Mouse (Mus musculus) kidney, embryonic 15.5 days (tissue): Measurements from ENCODE around the gene Rnf111. TPM values are rescaled to one million over a fixed set of nuclear protein-coding genes. Genes with fewer than 3 reads are reported as not detected.
"Not testable (repeated sequence)": the region's sequence is repeated elsewhere in the genome, so short reads cannot be mapped to it uniquely, and the experiment has no call there.

ENCODE experiments used
- ATAC-seq: fragments of 200-750 bp; cut with Nextera tagmentation; replicated peaks from 2 replicates; pipeline ENCODE4 v1.8.0; 2017; ENCODE audit warnings: moderate TSS enrichment; ENCODE audit not compliant: low FRiP score
- H3K27ac ChIP-seq: fragments of 300-500 bp; sonication (generic); 2 replicates; pipeline ENCODE4 v1.5.1; 2015; ENCODE audit warnings: mild to moderate bottlenecking, inconsistent platforms
- H3K27me3 ChIP-seq: fragments of 300-500 bp; sonication (generic); 2 replicates; pipeline ENCODE4 v1.6.1; 2015; ENCODE audit warnings: inconsistent platforms
- H3K36me3 ChIP-seq: fragments of 300-500 bp; sonication (generic); 2 replicates; pipeline ENCODE4 v1.6.1; 2015; ENCODE audit warnings: inconsistent platforms
- H3K4me1 ChIP-seq: fragments of 300-500 bp; sonication (generic); 2 replicates; pipeline ENCODE4 v1.6.1; 2015; ENCODE audit warnings: inconsistent platforms
- H3K4me2 ChIP-seq: fragments of 300-500 bp; sonication (generic); 2 replicates; pipeline ENCODE4 v1.6.1; 2015; ENCODE audit warnings: moderate library complexity, mild to moderate bottlenecking, inconsistent platforms
- H3K4me3 ChIP-seq: fragments of 300-500 bp; sonication (generic); replicated peaks from 2 replicates; pipeline ENCODE4 v1.5.1; 2015; ENCODE audit warnings: mild to moderate bottlenecking, inconsistent platforms
- H3K9ac ChIP-seq: fragments of 300-500 bp; sonication (generic); 2 replicates; pipeline ENCODE4 v1.6.1; 2015; ENCODE audit warnings: mild to moderate bottlenecking, inconsistent platforms
- H3K9me3 ChIP-seq: fragments of 300-500 bp; sonication (generic); replicated peaks from 2 replicates; pipeline ENCODE4 v1.6.1; 2016; ENCODE audit warnings: inconsistent platforms
- WGBS: fragments of 180-500 bp; shearing (Covaris S2); methylation state at CpG from one replicate; pipeline ENCODE4 v1.1.7; 2015; ENCODE audit warnings: mixed read lengths; 5-methylcytosine and 5-hydroxymethylcytosine counted together
- polyA plus RNA-seq: library from polyadenylated mRNA; unstranded; fragments of >200 nt; fragmentation: Nextera tagmentation; extraction: Ambion mirVana; gene quantifications from 2 replicates; pipeline ENCODE4 v1.2.1, GENCODE M21; 2015

Gene Rnf111
- polyA plus RNA-seq, 1 experiment from 2014 or later: 31.7 TPM

- Histone ChIP-seq H3K27ac (no peak overlapping the region), H3K27me3 (no peaks in the 10 kb centered on the region), H3K36me3 (peaks cover 41% of the 10 kb centered on the region), H3K4me1 (no peaks in the 10 kb centered on the region), H3K9me3 (no peaks in the 10 kb centered on the region), H3K4me3 (no peak overlapping the region), H3K4me2 (no peak overlapping the region), H3K9ac (no peak overlapping the region)
- ATAC-seq: no peak
- 76% methylated on average over 2 of the region's 2 CpGs for WGBS
Measured at GRCm38 (mm10) chr9:70487401-70487800, 16.1 kb downstream of the Rnf111 start.

GRCm38 (mm10) chr9:70485840-70486239 lies 17.7 kb downstream of the Rnf111 start:
- H3K36me3 ChIP-seq: peaks cover 30% of the 10 kb centered on the region
- no peaks in the 10 kb centered on the region for H3K9me3 ChIP-seq
- no peak overlapping the region for H3K4me2 ChIP-seq
- 84% methylated on average over 1 of the region's 1 CpGs for WGBS
- H3K9ac ChIP-seq: no peak overlapping the region
- no peaks in the 10 kb centered on the region for H3K27me3 ChIP-seq
- H3K4me1 ChIP-seq: no peaks in the 10 kb centered on the region
- H3K27ac ChIP-seq: no peak overlapping the region
- ATAC-seq: no peak
- H3K4me3 ChIP-seq: no peak overlapping the region

GRCm38 (mm10) chr9:70483495-70483894 lies 20.0 kb downstream of the Rnf111 start:
- Histone ChIP-seq H3K27ac (no peak overlapping the region), H3K36me3 (peaks cover 24% of the 10 kb centered on the region), H3K9ac (no peak overlapping the region), H3K9me3 (no peaks in the 10 kb centered on the region), H3K4me2 (no peak overlapping the region), H3K4me1 (no peaks in the 10 kb centered on the region), H3K4me3 (no peak overlapping the region), H3K27me3 (no peaks in the 10 kb centered on the region)
- ATAC-seq: no peak
- 91% methylated on average over 5 of the region's 5 CpGs for WGBS

- Histone ChIP-seq H3K4me3 (no peak overlapping the region), H3K4me1 (no peaks in the 10 kb centered on the region), H3K27me3 (no peaks in the 10 kb centered on the region), H3K36me3 (peaks cover 20% of the 10 kb centered on the region), H3K9ac (no peak overlapping the region), H3K9me3 (no peaks in the 10 kb centered on the region), H3K4me2 (no peak overlapping the region), H3K27ac (no peak overlapping the region)
- no peak for ATAC-seq
Measured at GRCm38 (mm10) chr9:70481872-70482271, 21.7 kb downstream of the Rnf111 start.

- Histone ChIP-seq H3K4me3 (no peak overlapping the region), H3K9ac (no peak overlapping the region), H3K4me2 (no peak overlapping the region), H3K4me1 (no peaks in the 10 kb centered on the region), H3K27ac (no peak overlapping the region), H3K36me3 (peaks cover 51% of the 10 kb centered on the region), H3K27me3 (no peaks in the 10 kb centered on the region), H3K9me3 (no peaks in the 10 kb centered on the region)
- 95% methylated on average over 3 of the region's 3 CpGs for WGBS
- no peak for ATAC-seq
Measured at GRCm38 (mm10) chr9:70477229-70477628, 26.3 kb downstream of the Rnf111 start.

GRCm38 (mm10) chr9:70475777-70476270 lies 27.7 kb downstream of the Rnf111 start:
- H3K36me3 ChIP-seq: peaks cover 54% of the 10 kb centered on the region
- H3K4me2 ChIP-seq: no peak overlapping the region
- 94% methylated on average over 9 of the region's 9 CpGs for WGBS
- H3K4me1 ChIP-seq: no peaks in the 10 kb centered on the region
- H3K27me3 ChIP-seq: no peaks in the 10 kb centered on the region
- no peak overlapping the region for H3K27ac ChIP-seq
- H3K9me3 ChIP-seq: no peaks in the 10 kb centered on the region
- no peak overlapping the region for H3K9ac ChIP-seq
- no peak for ATAC-seq
- H3K4me3 ChIP-seq: no peak overlapping the region

GRCm38 (mm10) chr9:70473400-70473799 lies 30.1 kb downstream of the Rnf111 start:
- Histone ChIP-seq H3K27ac (no peak overlapping the region), H3K9ac (no peak overlapping the region), H3K27me3 (no peaks in the 10 kb centered on the region), H3K36me3 (peaks cover 51% of the 10 kb centered on the region), H3K4me1 (no peaks in the 10 kb centered on the region), H3K4me2 (no peak overlapping the region), H3K9me3 (no peaks in the 10 kb centered on the region), H3K4me3 (no peak overlapping the region)
- 90% methylated on average over 1 of the region's 1 CpGs for WGBS
- ATAC-seq: no peak

GRCm38 (mm10) chr9:70463091-70463490 lies 40.4 kb downstream of the Rnf111 start:
- H3K4me3 ChIP-seq, H3K27me3 ChIP-seq, H3K27ac ChIP-seq, H3K9ac ChIP-seq, H3K9me3 ChIP-seq, H3K4me1 ChIP-seq, ATAC-seq, H3K4me2 ChIP-seq: not testable (repeated sequence)
- WGBS: 91% methylated on average over 13 of the region's 13 CpGs
- peaks cover 37% of the 10 kb centered on the region for H3K36me3 ChIP-seq

GRCm38 (mm10) chr9:70452371-70452770 lies 51.2 kb downstream of the Rnf111 start:
- H3K9ac ChIP-seq: no peak overlapping the region
- no peaks in the 10 kb centered on the region for H3K27me3 ChIP-seq
- H3K27ac ChIP-seq: no peak overlapping the region
- H3K4me2 ChIP-seq: no peak overlapping the region
- no peaks in the 10 kb centered on the region for H3K9me3 ChIP-seq
- H3K4me1 ChIP-seq: no peaks in the 10 kb centered on the region
- WGBS: 88% methylated on average over 2 of the region's 2 CpGs
- peaks cover 79% of the 10 kb centered on the region for H3K36me3 ChIP-seq
- ATAC-seq: no peak
- H3K4me3 ChIP-seq: no peak overlapping the region

GRCm38 (mm10) chr9:70449072-70449471 lies 54.5 kb downstream of the Rnf111 start:
- H3K9me3 ChIP-seq: no peaks in the 10 kb centered on the region
- no peaks in the 10 kb centered on the region for H3K4me1 ChIP-seq
- no peak overlapping the region for H3K4me3 ChIP-seq
- H3K9ac ChIP-seq: no peak overlapping the region
- ATAC-seq: no peak
- H3K27me3 ChIP-seq: no peaks in the 10 kb centered on the region
- no peak overlapping the region for H3K4me2 ChIP-seq
- H3K36me3 ChIP-seq: peaks cover 76% of the 10 kb centered on the region
- WGBS: 87% methylated on average over 5 of the region's 5 CpGs
- H3K27ac ChIP-seq: no peak overlapping the region

- Histone ChIP-seq H3K9ac (no peak overlapping the region), H3K36me3 (peaks cover 79% of the 10 kb centered on the region), H3K4me1 (no peaks in the 10 kb centered on the region), H3K27ac (no peak overlapping the region), H3K4me3 (no peak overlapping the region), H3K27me3 (no peaks in the 10 kb centered on the region), H3K9me3 (no peaks in the 10 kb centered on the region), H3K4me2 (no peak overlapping the region)
- no peak for ATAC-seq
- WGBS: 87% methylated on average over 4 of the region's 4 CpGs
Measured at GRCm38 (mm10) chr9:70439959-70440358, 63.6 kb downstream of the Rnf111 start.

GRCm38 (mm10) chr9:70422661-70423060 lies 80.9 kb downstream of the Rnf111 start:
- Histone ChIP-seq H3K9me3 (no peaks in the 10 kb centered on the region), H3K27ac (no peak overlapping the region), H3K36me3 (peaks cover 52% of the 10 kb centered on the region), H3K4me2 (no peak overlapping the region), H3K4me3 (no peak overlapping the region), H3K9ac (no peak overlapping the region), H3K4me1 (peaks cover 11% of the 10 kb centered on the region), H3K27me3 (no peaks in the 10 kb centered on the region)
- WGBS: 95% methylated on average over 2 of the region's 2 CpGs
- ATAC-seq: no peak

- peaks cover 11% of the 10 kb centered on the region for H3K4me1 ChIP-seq
- no peaks in the 10 kb centered on the region for H3K9me3 ChIP-seq
- H3K36me3 ChIP-seq: peaks cover 51% of the 10 kb centered on the region
- ATAC-seq: peak; percentile 98
- no peaks in the 10 kb centered on the region for H3K27me3 ChIP-seq
- peak within 1 kb of the TSS; percentile 75 for H3K9ac ChIP-seq
- 2% methylated on average over 45 of the region's 45 CpGs for whole genome bisulfite sequencing
- H3K27ac ChIP-seq: peak within 1 kb of the TSS; percentile 56
- H3K4me2 ChIP-seq: peak within 1 kb of the TSS; percentile 87
- H3K4me3 ChIP-seq: peak within 1 kb of the TSS; percentile 78
Measured at GRCm38 (mm10) chr9:70421257-70422056, 82.1 kb downstream of the Rnf111 start, which contains the start of gene Ccnb2. Gene Ccnb2 (minus strand): TSS chr9:70421547.
